Mouse (Mus musculus) lung, adult 2 months (tissue): ENCODE measurements around the gene Unc5b.

Experiments
- CTCF ChIP-seq: fragments of 200-500 bp; IDR thresholded peaks from 2 replicates; pipeline ENCODE4 v1.5.1; 2011; ENCODE audit warnings: mild to moderate bottlenecking, low read length, control low read depth; ENCODE audit not compliant: insufficient read depth
- POLR2A ChIP-seq: fragments of 200-500 bp; IDR thresholded peaks from 2 replicates; pipeline ENCODE4 v1.6.1; 2011; ENCODE audit warnings: low read depth, mild to moderate bottlenecking, control low read depth, low read length, borderline replicate concordance; ENCODE audit errors: extremely low read depth

- TF ChIP-seq POLR2A (no peak), CTCF (no peak)
Measured at GRCm38 (mm10) chr10:60762126-60762525, 69.3 kb downstream of the Unc5b start.
